Mouse (Mus musculus): Measurements from ENCODE around the gene Gm9736. TPM values are rescaled to one million over a fixed set of nuclear protein-coding genes. Genes with fewer than 3 reads are reported as not detected.
"Not testable (repeated sequence)": the region's sequence is repeated elsewhere in the genome, so short reads cannot be mapped to it uniquely, and the experiment has no call there.

Gm9736 gene
- polyA plus RNA-seq, 2 experiments = not detected

DNA sequence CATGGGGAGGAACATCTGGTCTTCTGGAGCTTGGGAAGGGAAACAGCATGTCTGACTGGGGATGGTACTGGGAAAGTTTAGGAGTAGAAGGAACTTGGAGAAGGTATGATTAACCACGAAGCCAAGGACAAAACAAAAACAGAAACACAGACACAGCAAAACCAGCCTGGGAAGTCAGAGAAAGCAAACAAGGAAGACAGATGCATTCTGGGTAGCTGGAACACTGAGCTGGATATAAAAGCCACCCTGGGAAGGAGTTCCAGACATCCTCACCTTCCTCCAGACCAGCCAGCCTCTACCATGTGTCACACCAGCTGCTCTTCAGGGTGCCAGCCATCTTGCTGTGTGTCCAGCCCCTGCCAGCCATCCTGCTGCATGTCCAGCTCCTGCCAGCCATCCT lies 35.6 kb downstream of the Gm9736 start, which contains the start of gene Gm10142:
TSS of gene Gm10142 (plus strand) at position 301 of the 400 bp plus-strand sequence.
- TF ChIP-seq POLR2A (IDR thresholded peaks at IDR 0.05; ENCODE audit: borderline replicate concordance, extremely low read depth, insufficient read depth, insufficient read length) = no peak
- Histone ChIP-seq H3K9me3 (ENCODE audit: control insufficient read depth, low read length) (no peaks in the 10 kb centered on the region), H3K4me1 (ENCODE audit: control insufficient read depth, insufficient read depth, low read length) (no peaks in the 10 kb centered on the region), H3K27me3 (ENCODE audit: control insufficient read depth, insufficient read depth, low read length) (no peaks in the 10 kb centered on the region), H3K9ac (ENCODE audit: low read depth, low read length, severe bottlenecking) (no peak within 1 kb of the TSS), H3K36me3 (ENCODE audit: control insufficient read depth, insufficient read depth, low read length) (no peaks in the 10 kb centered on the region), H3K27ac (replicated peaks; ENCODE audit: low read depth, low read length) (no peak within 1 kb of the TSS), H3K4me3 (replicated peaks; ENCODE audit: low read length) (no peak within 1 kb of the TSS), H3K4me2 (replicated peaks; ENCODE audit: low read depth, low read length, severe bottlenecking) (no peak within 1 kb of the TSS)
- DNase-seq (ENCODE audit: low spot score) (no peak), ATAC-seq (ENCODE audit: low FRiP score, low read depth) (no peak)
- WGBS = 93% methylated on average over 1 of the region's 1 CpGs

DNA sequence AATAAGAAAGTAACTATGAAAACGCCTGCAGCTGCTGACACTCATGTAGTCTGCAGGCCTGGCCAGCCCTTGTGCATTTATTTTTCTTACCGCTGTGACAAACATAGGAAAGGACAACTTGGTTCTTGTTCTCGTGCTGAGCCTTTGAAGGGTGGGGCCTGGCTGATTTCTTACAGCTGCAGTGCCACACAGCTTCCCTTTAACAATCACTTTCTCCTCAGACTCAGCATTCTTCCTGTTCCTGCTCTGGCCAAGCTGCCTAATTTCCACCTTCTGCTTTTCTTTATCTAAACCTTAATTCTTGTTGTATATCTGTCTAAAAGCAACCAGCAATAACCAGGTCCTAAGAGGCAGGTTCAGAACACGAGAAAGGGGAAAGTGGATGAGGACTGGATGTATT lies 37.4 kb downstream of the Gm9736 start:
- Histone ChIP-seq H3K36me3 (ENCODE audit: control insufficient read depth, insufficient read depth, low read length) (no peaks in the 10 kb centered on the region), H3K9me3 (ENCODE audit: control insufficient read depth, low read length) (no peaks in the 10 kb centered on the region), H3K27ac (replicated peaks; ENCODE audit: low read depth, low read length) (no peak overlapping the region), H3K9ac (ENCODE audit: low read depth, low read length, severe bottlenecking) (no peak overlapping the region), H3K4me1 (ENCODE audit: control insufficient read depth, insufficient read depth, low read length) (no peaks in the 10 kb centered on the region), H3K4me3 (replicated peaks; ENCODE audit: low read length) (no peak overlapping the region), H3K4me2 (replicated peaks; ENCODE audit: low read depth, low read length, severe bottlenecking) (no peak overlapping the region), H3K27me3 (ENCODE audit: control insufficient read depth, insufficient read depth, low read length) (no peaks in the 10 kb centered on the region)
- TF ChIP-seq POLR2A (IDR thresholded peaks at IDR 0.05; ENCODE audit: borderline replicate concordance, extremely low read depth, insufficient read depth, insufficient read length) = no peak
- no peak for ATAC-seq (ENCODE audit: low FRiP score, low read depth)
- 34% methylated on average over 4 of the region's 4 CpGs for WGBS
- no peak for DNase-seq (ENCODE audit: low spot score)

DNA sequence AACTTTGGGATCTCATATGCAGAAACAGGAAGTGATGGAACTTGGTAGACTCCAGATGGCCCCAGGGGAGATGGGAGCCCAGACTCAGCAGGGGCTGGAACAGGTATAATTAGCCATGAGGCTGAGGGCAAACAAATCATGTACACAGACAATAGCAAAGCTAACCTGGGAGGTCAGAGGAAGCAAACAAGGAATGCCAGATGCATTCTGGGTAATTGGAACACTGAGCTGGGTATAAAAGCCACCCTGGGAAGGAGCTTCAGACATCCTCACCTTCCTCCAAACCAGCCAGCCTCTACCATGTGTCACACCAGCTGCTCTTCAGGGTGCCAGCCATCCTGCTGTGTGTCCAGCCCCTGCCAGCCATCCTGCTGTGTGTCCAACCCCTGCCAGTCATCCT lies 40.0 kb downstream of the Gm9736 start, which contains the start of gene Gm10024:
TSS of gene Gm10024 (plus strand) at position 301 of the 400 bp plus-strand sequence.
- H3K27me3 ChIP-seq (ENCODE audit: control insufficient read depth, insufficient read depth, low read length); H3K9ac ChIP-seq (ENCODE audit: low read depth, low read length, severe bottlenecking); ATAC-seq (ENCODE audit: low FRiP score, low read depth): not testable (repeated sequence)

DNA sequence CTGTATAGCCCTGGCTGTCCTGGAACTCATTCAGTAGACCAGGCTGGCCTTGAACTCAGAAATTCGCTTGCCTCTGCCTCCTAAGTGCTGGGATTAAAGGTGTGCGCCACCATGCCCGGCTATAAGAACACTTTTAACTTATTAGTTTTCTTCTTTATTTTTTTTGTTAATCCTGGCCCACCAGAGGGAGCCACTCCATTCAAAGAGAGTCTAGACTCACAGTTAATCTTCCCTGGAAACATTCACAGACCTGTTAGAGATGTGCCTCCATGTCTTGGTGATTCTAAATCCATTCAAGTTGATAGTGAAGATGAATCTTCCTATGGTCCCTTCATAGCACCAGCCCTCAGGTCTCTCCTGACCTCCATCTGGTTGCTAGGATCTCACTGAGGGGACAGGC lies 41.3 kb downstream of the Gm9736 start:
- Histone ChIP-seq H3K4me1 (ENCODE audit: control insufficient read depth, insufficient read depth, low read length) (no peaks in the 10 kb centered on the region), H3K27ac (replicated peaks; ENCODE audit: low read depth, low read length) (no peak overlapping the region), H3K9ac (ENCODE audit: low read depth, low read length, severe bottlenecking) (no peak overlapping the region), H3K4me3 (replicated peaks; ENCODE audit: low read length) (no peak overlapping the region), H3K27me3 (ENCODE audit: control insufficient read depth, insufficient read depth, low read length) (no peaks in the 10 kb centered on the region), H3K36me3 (ENCODE audit: control insufficient read depth, insufficient read depth, low read length) (no peaks in the 10 kb centered on the region), H3K4me2 (replicated peaks; ENCODE audit: low read depth, low read length, severe bottlenecking) (no peak overlapping the region), H3K9me3 (ENCODE audit: control insufficient read depth, low read length) (no peaks in the 10 kb centered on the region)
- DNase-seq (ENCODE audit: low spot score) (no peak), ATAC-seq (ENCODE audit: low FRiP score, low read depth) (no peak)
- 73% methylated on average over 3 of the region's 3 CpGs for WGBS
- no peak for TF ChIP-seq POLR2A (IDR thresholded peaks at IDR 0.05; ENCODE audit: borderline replicate concordance, extremely low read depth, insufficient read depth, insufficient read length)

More for the DNA sequence above, 40.0 kb downstream of the Gm9736 start, which contains the start of gene Gm10024:
- not testable (repeated sequence) for H3K9me3 ChIP-seq (ENCODE audit: control insufficient read depth, low read length); H3K27ac ChIP-seq (replicated peaks; ENCODE audit: low read depth, low read length); H3K36me3 ChIP-seq (ENCODE audit: control insufficient read depth, insufficient read depth, low read length); DNase-seq (ENCODE audit: low spot score); H3K4me3 ChIP-seq (replicated peaks; ENCODE audit: low read length); H3K4me2 ChIP-seq (replicated peaks; ENCODE audit: low read depth, low read length, severe bottlenecking); H3K4me1 ChIP-seq (ENCODE audit: control insufficient read depth, insufficient read depth, low read length)

DNA sequence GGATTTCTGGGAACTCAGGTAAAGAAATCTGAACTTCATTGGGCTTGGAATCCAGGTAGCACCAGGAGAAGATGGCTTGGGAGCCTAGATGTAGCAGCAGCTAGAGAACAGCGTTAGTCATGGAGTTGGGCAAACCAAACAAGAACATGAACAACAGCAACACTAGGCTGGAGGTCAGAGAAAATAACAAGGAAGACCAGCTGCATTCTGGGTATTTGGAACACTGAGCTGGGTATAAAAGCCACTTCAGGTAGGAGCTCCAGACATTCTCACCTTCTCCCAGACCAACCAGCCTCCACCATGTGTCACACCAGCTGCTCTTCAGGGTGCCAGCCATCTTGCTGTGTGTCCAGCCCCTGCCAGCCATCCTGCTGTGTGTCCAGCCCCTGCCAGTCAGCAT lies 44.8 kb downstream of the Gm9736 start, which contains the start of gene Gm10272:
TSS of gene Gm10272 (plus strand) at position 301 of the 400 bp plus-strand sequence.
- TF ChIP-seq POLR2A (IDR thresholded peaks at IDR 0.05; ENCODE audit: borderline replicate concordance, extremely low read depth, insufficient read depth, insufficient read length) = no peak
- H3K27me3 ChIP-seq (ENCODE audit: control insufficient read depth, insufficient read depth, low read length) = no peaks in the 10 kb centered on the region

More for the DNA sequence above, 44.8 kb downstream of the Gm9736 start, which contains the start of gene Gm10272:
- 84% methylated on average over 1 of the region's 1 CpGs for WGBS
- ATAC-seq (ENCODE audit: low FRiP score, low read depth) (no peak), DNase-seq (ENCODE audit: low spot score) (no peak)
- Histone ChIP-seq H3K4me1 (ENCODE audit: control insufficient read depth, insufficient read depth, low read length) (no peaks in the 10 kb centered on the region), H3K9me3 (ENCODE audit: control insufficient read depth, low read length) (peaks cover 5% of the 10 kb centered on the region; the same call in 1 of the 2 replicates), H3K9ac (ENCODE audit: low read depth, low read length, severe bottlenecking) (no peak within 1 kb of the TSS), H3K27ac (replicated peaks; ENCODE audit: low read depth, low read length) (no peak within 1 kb of the TSS), H3K4me3 (replicated peaks; ENCODE audit: low read length) (no peak within 1 kb of the TSS), H3K36me3 (ENCODE audit: control insufficient read depth, insufficient read depth, low read length) (no peaks in the 10 kb centered on the region), H3K4me2 (replicated peaks; ENCODE audit: low read depth, low read length, severe bottlenecking) (no peak within 1 kb of the TSS)

Other genes with a start within 250 kb of the Gm9736 start
Only the 30 nearest of the 32 such genes appear.
- 2.7 and 2.9 TPM in 2 replicates for gene Itgb2, start 221.1 kb downstream of the Gm9736 start, polyA plus RNA-seq (2012; rRNA removed)
- 2.5 and 3.7 TPM in 2 replicates for gene Itgb2, start 221.1 kb downstream of the Gm9736 start, polyA plus RNA-seq (2014; fragmentation: Nextera tagmentation; extraction: Ambion mirVana)
- 117 and 122 TPM in 2 replicates for gene Pttg1ip, start 169.6 kb downstream of the Gm9736 start, polyA plus RNA-seq (2012; rRNA removed)
- gene Pttg1ip, start 169.6 kb downstream of the Gm9736 start, polyA plus RNA-seq (2014; fragmentation: Nextera tagmentation; extraction: Ambion mirVana) = 138 and 147 TPM in 2 replicates
- 466 and 472 TPM in 2 replicates for gene Sumo3, start 145.3 kb downstream of the Gm9736 start, polyA plus RNA-seq (2012; rRNA removed)
- 328 and 351 TPM in 2 replicates for gene Sumo3, start 145.3 kb downstream of the Gm9736 start, polyA plus RNA-seq (2014; fragmentation: Nextera tagmentation; extraction: Ambion mirVana)
- 1.8 and 8.4 TPM in 2 replicates for gene Gm49325, start 145.2 kb downstream of the Gm9736 start, polyA plus RNA-seq (2012; rRNA removed)
- gene Gm49325, start 145.2 kb downstream of the Gm9736 start, polyA plus RNA-seq (2014; fragmentation: Nextera tagmentation; extraction: Ambion mirVana) = 1.9 and 5.8 TPM in 2 replicates
- 55.1 and 59.8 TPM in 2 replicates for gene Ube2g2, start 129.1 kb downstream of the Gm9736 start, polyA plus RNA-seq (2012; rRNA removed)
- 57.4 and 58.6 TPM in 2 replicates for gene Ube2g2, start 129.1 kb downstream of the Gm9736 start, polyA plus RNA-seq (2014; fragmentation: Nextera tagmentation; extraction: Ambion mirVana)
- gene Tspear, start 64.8 kb downstream of the Gm9736 start, polyA plus RNA-seq (2012; rRNA removed) = 2.0 TPM in 2 replicates
- gene Tspear, start 64.8 kb downstream of the Gm9736 start, polyA plus RNA-seq (2014; fragmentation: Nextera tagmentation; extraction: Ambion mirVana) = 1.1 and 1.5 TPM in 2 replicates
- not detected in 2 replicates for gene Gm19402, start 60.6 kb downstream of the Gm9736 start, polyA plus RNA-seq (2012; rRNA removed)
- not detected in 2 replicates for gene Gm19402, start 60.6 kb downstream of the Gm9736 start, polyA plus RNA-seq (2014; fragmentation: Nextera tagmentation; extraction: Ambion mirVana)
- gene Gm9508, start 54.1 kb downstream of the Gm9736 start, polyA plus RNA-seq (2012; rRNA removed) = not detected in 2 replicates
- gene Gm9508, start 54.1 kb downstream of the Gm9736 start, polyA plus RNA-seq (2014; fragmentation: Nextera tagmentation; extraction: Ambion mirVana) = not detected in 2 replicates
- gene Gm10272, start 44.7 kb downstream of the Gm9736 start, polyA plus RNA-seq (2012; rRNA removed) = not detected in 2 replicates
- gene Gm10272, start 44.7 kb downstream of the Gm9736 start, polyA plus RNA-seq (2014; fragmentation: Nextera tagmentation; extraction: Ambion mirVana) = not detected in 2 replicates
- gene Gm10024, start 39.9 kb downstream of the Gm9736 start, polyA plus RNA-seq (2012; rRNA removed) = not detected in 2 replicates
- 0.94 TPM in 1 of 2 replicates, not detected in the other for gene Gm10024, start 39.9 kb downstream of the Gm9736 start, polyA plus RNA-seq (2014; fragmentation: Nextera tagmentation; extraction: Ambion mirVana)
- gene Gm10142, start 35.5 kb downstream of the Gm9736 start, polyA plus RNA-seq (2012; rRNA removed) = not detected in 2 replicates
- gene Gm10142, start 35.5 kb downstream of the Gm9736 start, polyA plus RNA-seq (2014; fragmentation: Nextera tagmentation; extraction: Ambion mirVana) = not detected in 2 replicates
- gene Krtap12-1, start 30.8 kb downstream of the Gm9736 start, polyA plus RNA-seq (2012; rRNA removed) = 0.10 and 0.20 TPM in 2 replicates
- gene Krtap12-1, start 30.8 kb downstream of the Gm9736 start, polyA plus RNA-seq (2014; fragmentation: Nextera tagmentation; extraction: Ambion mirVana) = not detected in 2 replicates
- not detected in 2 replicates for gene Gm10100, start 24.9 kb downstream of the Gm9736 start, polyA plus RNA-seq (2012; rRNA removed)
- not detected in 2 replicates for gene Gm10100, start 24.9 kb downstream of the Gm9736 start, polyA plus RNA-seq (2014; fragmentation: Nextera tagmentation; extraction: Ambion mirVana)
- not detected in 2 replicates for gene Gm18596, start 8.7 kb downstream of the Gm9736 start, polyA plus RNA-seq (2012; rRNA removed)
- gene Gm18596, start 8.7 kb downstream of the Gm9736 start, polyA plus RNA-seq (2014; fragmentation: Nextera tagmentation; extraction: Ambion mirVana) = not detected in 2 replicates
- not detected in 2 replicates for gene Gm3233, start 8.3 kb upstream of the Gm9736 start, polyA plus RNA-seq (2012; rRNA removed)
- gene Gm3233, start 8.3 kb upstream of the Gm9736 start, polyA plus RNA-seq (2014; fragmentation: Nextera tagmentation; extraction: Ambion mirVana) = not detected in 2 replicates
- gene Gm3238, start 20.0 kb upstream of the Gm9736 start, polyA plus RNA-seq (2012; rRNA removed) = not detected in 2 replicates
- gene Gm3238, start 20.0 kb upstream of the Gm9736 start, polyA plus RNA-seq (2014; fragmentation: Nextera tagmentation; extraction: Ambion mirVana) = not detected in 2 replicates
- not detected in 2 replicates for gene Gm7138, start 25.6 kb upstream of the Gm9736 start, polyA plus RNA-seq (2012; rRNA removed)
- not detected in 2 replicates for gene Gm7138, start 25.6 kb upstream of the Gm9736 start, polyA plus RNA-seq (2014; fragmentation: Nextera tagmentation; extraction: Ambion mirVana)
- gene Gm3250, start 31.2 kb upstream of the Gm9736 start, polyA plus RNA-seq (2012; rRNA removed) = not detected in 2 replicates
- gene Gm3250, start 31.2 kb upstream of the Gm9736 start, polyA plus RNA-seq (2014; fragmentation: Nextera tagmentation; extraction: Ambion mirVana) = not detected in 2 replicates
- gene Gm7137, start 36.8 kb upstream of the Gm9736 start, polyA plus RNA-seq (2012; rRNA removed) = not detected in 2 replicates
- not detected in 2 replicates for gene Gm7137, start 36.8 kb upstream of the Gm9736 start, polyA plus RNA-seq (2014; fragmentation: Nextera tagmentation; extraction: Ambion mirVana)
- gene Gm9639, start 43.7 kb upstream of the Gm9736 start, polyA plus RNA-seq (2012; rRNA removed) = not detected in 2 replicates
- not detected in 2 replicates for gene Gm9639, start 43.7 kb upstream of the Gm9736 start, polyA plus RNA-seq (2014; fragmentation: Nextera tagmentation; extraction: Ambion mirVana)
- not detected in 2 replicates for gene Gm19668, start 47.8 kb upstream of the Gm9736 start, polyA plus RNA-seq (2012; rRNA removed)
- not detected in 2 replicates for gene Gm19668, start 47.8 kb upstream of the Gm9736 start, polyA plus RNA-seq (2014; fragmentation: Nextera tagmentation; extraction: Ambion mirVana)
- not detected in 2 replicates for gene Gm9507, start 60.5 kb upstream of the Gm9736 start, polyA plus RNA-seq (2012; rRNA removed)
- not detected in 2 replicates for gene Gm9507, start 60.5 kb upstream of the Gm9736 start, polyA plus RNA-seq (2014; fragmentation: Nextera tagmentation; extraction: Ambion mirVana)
- gene Gm2696, start 63.3 kb upstream of the Gm9736 start, polyA plus RNA-seq (2012; rRNA removed) = 0.13 and 0.25 TPM in 2 replicates
- not detected in 2 replicates for gene Gm2696, start 63.3 kb upstream of the Gm9736 start, polyA plus RNA-seq (2014; fragmentation: Nextera tagmentation; extraction: Ambion mirVana)
- gene Krtap10-4, start 75.7 kb upstream of the Gm9736 start, polyA plus RNA-seq (2012; rRNA removed) = not detected in 2 replicates
- gene Krtap10-4, start 75.7 kb upstream of the Gm9736 start, polyA plus RNA-seq (2014; fragmentation: Nextera tagmentation; extraction: Ambion mirVana) = not detected in 2 replicates
- gene Krtap10-10, start 84.6 kb upstream of the Gm9736 start, polyA plus RNA-seq (2012; rRNA removed) = 0.08 and 0.14 TPM in 2 replicates
- gene Krtap10-10, start 84.6 kb upstream of the Gm9736 start, polyA plus RNA-seq (2014; fragmentation: Nextera tagmentation; extraction: Ambion mirVana) = not detected in 2 replicates
- not detected in 2 replicates for gene Gm36176, start 95.4 kb upstream of the Gm9736 start, polyA plus RNA-seq (2012; rRNA removed)
- not detected in 2 replicates for gene Gm36176, start 95.4 kb upstream of the Gm9736 start, polyA plus RNA-seq (2014; fragmentation: Nextera tagmentation; extraction: Ambion mirVana)
- 0.13 TPM in 1 of 2 replicates, not detected in the other for gene Gm10318, start 101.5 kb upstream of the Gm9736 start, polyA plus RNA-seq (2012; rRNA removed)
- not detected in 2 replicates for gene Gm10318, start 101.5 kb upstream of the Gm9736 start, polyA plus RNA-seq (2014; fragmentation: Nextera tagmentation; extraction: Ambion mirVana)
- gene Gm3285, start 110.6 kb upstream of the Gm9736 start, polyA plus RNA-seq (2012; rRNA removed) = 0.06 and 0.10 TPM in 2 replicates
- not detected in 2 replicates for gene Gm3285, start 110.6 kb upstream of the Gm9736 start, polyA plus RNA-seq (2014; fragmentation: Nextera tagmentation; extraction: Ambion mirVana)
- 3.6 and 4.8 TPM in 2 replicates for gene Lrrc3, start 151.2 kb upstream of the Gm9736 start, polyA plus RNA-seq (2012; rRNA removed)
- 3.4 and 3.6 TPM in 2 replicates for gene Lrrc3, start 151.2 kb upstream of the Gm9736 start, polyA plus RNA-seq (2014; fragmentation: Nextera tagmentation; extraction: Ambion mirVana)
- gene Trpm2, start 219.2 kb upstream of the Gm9736 start, polyA plus RNA-seq (2012; rRNA removed) = 0.39 and 0.69 TPM in 2 replicates
- 0.06 and 0.41 TPM in 2 replicates for gene Trpm2, start 219.2 kb upstream of the Gm9736 start, polyA plus RNA-seq (2014; fragmentation: Nextera tagmentation; extraction: Ambion mirVana)

All from limb, embryonic 14.5 days (tissue).